Mouse (Mus musculus) kidney, embryonic 15.5 days (tissue): Measurements from ENCODE around the gene Tiprl. TPM values are rescaled to one million over a fixed set of nuclear protein-coding genes. Genes with fewer than 3 reads are reported as not detected.
A peak's percentile ranks its signal among the peaks of the same experiment; 100 is the strongest.

Experiments
- ATAC-seq: fragments of 200-750 bp; cut with Nextera tagmentation; replicated peaks from 2 replicates; pipeline ENCODE4 v1.8.0; 2017; ENCODE audit warnings: moderate TSS enrichment; ENCODE audit not compliant: low FRiP score
- H3K27ac ChIP-seq: fragments of 300-500 bp; sonication (generic); 2 replicates; pipeline ENCODE4 v1.5.1; 2015; ENCODE audit warnings: mild to moderate bottlenecking, inconsistent platforms
- H3K27me3 ChIP-seq: fragments of 300-500 bp; sonication (generic); 2 replicates; pipeline ENCODE4 v1.6.1; 2015; ENCODE audit warnings: inconsistent platforms
- H3K36me3 ChIP-seq: fragments of 300-500 bp; sonication (generic); 2 replicates; pipeline ENCODE4 v1.6.1; 2015; ENCODE audit warnings: inconsistent platforms
- H3K4me1 ChIP-seq: fragments of 300-500 bp; sonication (generic); 2 replicates; pipeline ENCODE4 v1.6.1; 2015; ENCODE audit warnings: inconsistent platforms
- H3K4me2 ChIP-seq: fragments of 300-500 bp; sonication (generic); 2 replicates; pipeline ENCODE4 v1.6.1; 2015; ENCODE audit warnings: moderate library complexity, mild to moderate bottlenecking, inconsistent platforms
- H3K4me3 ChIP-seq: fragments of 300-500 bp; sonication (generic); replicated peaks from 2 replicates; pipeline ENCODE4 v1.5.1; 2015; ENCODE audit warnings: mild to moderate bottlenecking, inconsistent platforms
- H3K9ac ChIP-seq: fragments of 300-500 bp; sonication (generic); 2 replicates; pipeline ENCODE4 v1.6.1; 2015; ENCODE audit warnings: mild to moderate bottlenecking, inconsistent platforms
- H3K9me3 ChIP-seq: fragments of 300-500 bp; sonication (generic); replicated peaks from 2 replicates; pipeline ENCODE4 v1.6.1; 2016; ENCODE audit warnings: inconsistent platforms
- WGBS: fragments of 180-500 bp; shearing (Covaris S2); methylation state at CpG from one replicate; pipeline ENCODE4 v1.1.7; 2015; ENCODE audit warnings: mixed read lengths; 5-methylcytosine and 5-hydroxymethylcytosine counted together
- polyA plus RNA-seq: library from polyadenylated mRNA; unstranded; fragments of >200 nt; fragmentation: Nextera tagmentation; extraction: Ambion mirVana; gene quantifications from 2 replicates; pipeline ENCODE4 v1.2.1, GENCODE M21; 2015

Tiprl gene
- polyA plus RNA-seq, result 99.3 and 104 TPM in 2 replicates

DNA sequence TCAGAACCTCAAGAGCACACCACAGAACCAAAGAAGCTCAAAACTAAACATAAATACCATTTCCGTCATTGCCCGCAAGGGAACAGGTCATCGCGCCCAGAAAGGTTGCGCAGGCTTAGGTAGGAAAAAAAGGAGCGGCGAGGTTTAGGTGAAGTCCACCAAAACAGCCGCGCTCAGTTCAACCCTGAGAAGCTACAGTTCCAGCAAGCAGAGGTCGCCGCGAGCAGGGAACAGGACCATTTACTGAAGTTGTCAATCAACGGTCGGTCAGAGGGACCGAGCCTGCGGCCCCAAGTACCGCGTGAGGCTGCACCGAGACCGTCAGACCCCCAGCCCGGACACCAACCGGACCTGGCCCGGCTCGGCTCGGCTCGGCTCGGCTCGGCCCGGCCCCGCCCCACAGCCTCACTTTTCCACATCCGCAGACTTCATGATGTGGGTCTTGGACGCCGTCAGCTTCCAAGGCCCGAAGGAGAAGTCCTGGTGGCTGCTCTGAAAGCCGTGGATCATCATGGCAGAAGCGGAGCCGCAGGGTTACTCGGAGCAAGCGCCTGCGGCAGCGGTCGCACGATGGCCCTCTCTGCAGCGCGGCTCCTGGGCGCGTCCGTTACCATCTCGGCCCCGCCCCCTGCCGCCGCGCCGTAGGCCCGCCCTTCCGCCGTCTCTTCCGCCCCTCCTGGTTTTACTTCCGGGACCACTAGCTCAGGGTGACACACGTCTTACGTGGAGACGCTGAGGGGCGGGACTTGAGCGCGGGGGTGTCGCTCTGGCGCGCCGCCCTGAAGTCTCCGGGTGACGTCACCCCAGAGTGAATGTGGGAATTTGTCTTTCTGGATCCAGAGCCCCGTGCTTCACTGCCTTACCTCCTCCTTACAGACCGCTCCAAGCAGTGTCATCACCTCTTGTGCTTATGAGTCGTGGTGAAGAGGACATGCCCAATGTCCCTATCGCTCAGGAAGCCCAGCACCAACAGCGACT is at the start of gene Tiprl:
Tiprl (minus strand) TSS at position 676 of the 978 bp plus-strand sequence.
- peak within 1 kb of the TSS; percentile 81 for H3K9ac ChIP-seq
- peak within 1 kb of the TSS; percentile 81 for H3K4me2 ChIP-seq
- H3K36me3 ChIP-seq, result no peaks in the 10 kb centered on the region
- no peaks in the 10 kb centered on the region for H3K27me3 ChIP-seq
- peak within 1 kb of the TSS; percentile 77 for H3K4me3 ChIP-seq
- no peaks in the 10 kb centered on the region for H3K9me3 ChIP-seq
- peak within 1 kb of the TSS; percentile 95 for H3K27ac ChIP-seq
- peak; percentile 100 for ATAC-seq
- under 1% methylated on average over 75 of the region's 76 CpGs for WGBS
- H3K4me1 ChIP-seq, result peaks cover 19% of the 10 kb centered on the region

DNA sequence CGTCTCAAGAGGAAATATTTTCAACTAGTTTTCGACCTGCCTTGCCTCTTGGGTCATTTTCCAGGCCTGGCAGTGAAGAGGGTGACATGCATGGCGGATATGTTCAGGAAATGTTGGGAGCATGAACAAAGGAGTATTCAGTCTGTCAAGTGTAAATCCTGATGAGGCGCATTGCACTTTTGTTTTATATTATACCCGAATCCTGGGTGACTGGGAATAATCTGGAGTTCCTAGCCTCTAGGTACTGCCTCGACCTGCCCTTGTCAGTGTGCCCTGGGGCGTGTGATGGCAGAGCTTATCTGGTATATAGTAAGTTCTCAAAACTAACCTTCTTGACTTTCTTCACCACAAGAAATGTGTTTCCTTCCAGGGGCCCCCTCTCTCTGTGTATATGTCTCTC is 47.3 kb upstream of the Tiprl start:
- Histone ChIP-seq H3K27ac (no peak overlapping the region), H3K9me3 (no peaks in the 10 kb centered on the region), H3K36me3 (no peaks in the 10 kb centered on the region), H3K9ac (no peak overlapping the region), H3K4me3 (no peak overlapping the region), H3K4me1 (peaks cover 36% of the 10 kb centered on the region), H3K4me2 (0 out of 2 replicates have a peak overlapping the region, but pooled peaks have one; percentile 80), H3K27me3 (no peaks in the 10 kb centered on the region)
- WGBS, result 67% methylated on average over 7 of the region's 7 CpGs
- ATAC-seq, result no peak

DNA sequence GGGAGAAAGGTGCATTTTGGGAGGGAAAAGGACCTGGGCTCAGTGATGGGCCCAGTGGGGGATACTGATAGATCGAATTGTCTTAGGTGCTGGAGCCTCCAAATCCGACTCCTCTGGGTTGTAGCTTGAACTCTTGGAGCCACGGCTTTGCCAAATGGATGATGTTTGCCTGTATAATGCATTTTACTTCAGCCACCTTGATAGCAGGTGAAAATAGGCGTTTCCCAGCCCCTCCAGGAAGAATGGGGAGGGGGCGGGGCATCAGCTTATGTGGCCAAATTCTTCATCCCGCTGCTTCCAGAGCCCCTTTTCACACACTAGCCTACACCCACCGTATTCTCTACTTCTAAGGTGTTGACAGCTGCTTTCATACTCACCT is 46.2 kb upstream of the Tiprl start:
- no peak overlapping the region for H3K27ac ChIP-seq
- peaks cover 36% of the 10 kb centered on the region for H3K4me1 ChIP-seq
- WGBS, result 18% methylated on average over 7 of the region's 7 CpGs
- H3K27me3 ChIP-seq, result no peaks in the 10 kb centered on the region
- H3K4me2 ChIP-seq, result peak overlapping the region; percentile 80
- H3K36me3 ChIP-seq, result no peaks in the 10 kb centered on the region
- ATAC-seq, result no peak
- H3K4me3 ChIP-seq, result peak overlapping the region; percentile 80
- H3K9ac ChIP-seq, result no peak overlapping the region; the same call in 1 of the 2 replicates
- H3K9me3 ChIP-seq, result no peaks in the 10 kb centered on the region

DNA sequence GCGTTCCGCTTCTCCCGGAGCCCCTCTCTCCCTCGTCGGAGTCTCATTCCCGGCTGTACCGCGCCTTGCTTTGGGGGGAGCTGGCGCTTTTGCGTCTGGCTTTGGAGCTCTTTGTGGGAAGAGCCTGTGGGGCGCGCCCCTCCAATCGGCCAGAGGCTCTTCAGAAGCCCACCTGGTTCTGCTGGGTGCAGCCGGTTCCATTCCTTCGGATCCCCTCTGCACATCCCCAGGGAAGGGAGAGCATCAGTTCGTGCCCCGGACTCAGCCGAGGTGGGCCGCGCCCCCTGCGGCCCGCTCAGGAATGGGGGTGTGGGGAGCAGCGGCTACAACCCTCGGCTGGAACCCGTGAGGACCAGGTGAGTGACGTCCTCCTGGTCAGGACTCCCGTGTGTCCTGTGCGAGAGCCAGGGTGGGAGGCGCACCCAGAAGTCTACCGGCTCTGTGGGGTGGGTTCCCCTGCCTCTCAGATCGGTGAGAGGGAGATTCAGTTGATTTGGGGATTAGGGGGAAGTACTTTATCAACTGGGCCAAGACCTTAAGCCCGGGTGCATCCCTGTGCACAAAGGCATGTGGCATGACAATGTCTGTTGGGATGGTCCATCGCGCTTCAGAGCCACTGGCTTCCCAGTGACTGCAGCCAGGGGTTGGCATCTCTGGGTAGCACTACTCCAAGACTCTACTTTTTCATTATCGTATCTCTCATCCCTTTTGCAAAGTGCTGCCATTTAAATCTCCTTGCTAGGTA is 45.6 kb upstream of the Tiprl start:
- peak; percentile 63 for ATAC-seq
- peak overlapping the region; percentile 91 for H3K27ac ChIP-seq
- peak overlapping the region; percentile 80 for H3K4me3 ChIP-seq
- no peaks in the 10 kb centered on the region for H3K9me3 ChIP-seq
- H3K36me3 ChIP-seq, result no peaks in the 10 kb centered on the region
- H3K4me1 ChIP-seq, result peaks cover 36% of the 10 kb centered on the region
- H3K9ac ChIP-seq, result peak overlapping the region; percentile 73
- H3K27me3 ChIP-seq, result no peaks in the 10 kb centered on the region
- 1% methylated on average over 33 of the region's 35 CpGs for WGBS
- H3K4me2 ChIP-seq, result peak overlapping the region; percentile 80

DNA sequence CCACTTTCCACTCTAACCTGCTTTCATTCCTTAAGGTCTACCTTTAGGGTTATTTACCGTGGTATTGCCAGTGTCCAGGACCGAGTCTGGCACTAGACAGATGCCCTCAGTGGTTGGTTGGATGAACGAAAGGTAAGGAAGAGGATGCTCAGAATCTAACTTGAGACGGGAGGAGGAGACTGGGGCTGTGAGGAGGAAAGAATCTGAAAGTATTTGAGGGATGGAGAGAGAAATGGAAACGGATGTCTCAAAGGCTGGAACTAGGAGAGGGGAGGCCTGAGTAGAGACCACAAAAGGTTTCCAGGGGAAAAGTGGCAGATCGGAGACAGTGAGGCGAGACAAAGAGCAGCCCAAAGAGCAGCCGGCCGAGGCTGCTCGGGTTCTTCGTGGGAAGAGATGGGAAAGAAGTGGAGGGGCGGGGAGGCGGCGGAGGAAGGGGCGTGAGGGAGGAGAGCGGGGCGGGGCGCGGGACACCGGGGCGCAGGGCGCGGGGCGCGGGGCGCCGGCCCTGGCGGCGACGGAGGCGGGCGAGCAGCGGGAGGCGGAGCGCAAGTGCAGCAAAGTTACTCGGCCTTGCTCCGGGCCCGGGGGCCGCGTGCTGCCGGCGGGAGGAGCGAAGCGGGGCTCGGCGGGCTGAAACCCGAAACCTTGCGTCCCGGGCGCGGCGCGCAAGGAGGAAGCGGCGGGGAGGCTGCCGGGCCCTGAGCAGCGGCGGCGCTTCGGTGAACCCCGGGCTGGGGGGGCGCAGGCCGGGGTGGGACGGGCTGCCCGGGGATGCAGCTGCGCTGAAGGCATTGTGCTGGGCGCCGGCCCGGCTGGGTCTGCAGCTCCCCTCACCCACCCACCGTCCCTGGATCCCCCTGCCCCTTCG is 44.8 kb upstream of the Tiprl start:
- Histone ChIP-seq H3K4me3 (peak overlapping the region; percentile 80), H3K27ac (peak overlapping the region; percentile 91), H3K9ac (peak overlapping the region; percentile 73), H3K4me2 (peak overlapping the region; percentile 80), H3K36me3 (no peaks in the 10 kb centered on the region), H3K27me3 (no peaks in the 10 kb centered on the region), H3K4me1 (peaks cover 36% of the 10 kb centered on the region), H3K9me3 (no peaks in the 10 kb centered on the region)
- peak; percentile 89 for ATAC-seq
- WGBS, result 1% methylated on average over 61 of the region's 71 CpGs

DNA sequence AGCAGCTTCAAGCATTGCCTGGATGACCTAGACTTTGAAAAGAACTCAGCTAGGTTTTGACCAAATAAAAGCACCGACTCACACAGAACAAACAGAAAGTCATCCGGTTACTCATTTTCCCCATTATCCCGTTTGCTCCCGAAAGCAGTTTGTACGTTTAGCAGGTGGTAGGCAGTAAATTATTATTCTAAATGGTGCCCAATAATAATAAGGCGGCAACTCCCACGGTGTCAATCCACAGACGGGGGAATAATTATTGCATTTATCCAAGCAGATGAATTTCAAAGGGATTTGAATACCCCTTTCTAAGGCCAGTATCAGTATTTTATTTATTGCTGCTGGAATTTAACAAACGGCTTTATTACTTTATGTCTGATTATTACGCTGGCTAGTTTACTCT is 43.9 kb upstream of the Tiprl start:
- Histone ChIP-seq H3K4me2 (peak overlapping the region; percentile 80), H3K27me3 (no peaks in the 10 kb centered on the region), H3K36me3 (no peaks in the 10 kb centered on the region), H3K27ac (peak overlapping the region; percentile 91; the same call in 1 of the 2 replicates), H3K4me3 (peak overlapping the region; percentile 80), H3K4me1 (peaks cover 36% of the 10 kb centered on the region), H3K9me3 (no peaks in the 10 kb centered on the region), H3K9ac (peak overlapping the region; percentile 73; the same call in 1 of the 2 replicates)
- WGBS, result 20% methylated on average over 10 of the region's 10 CpGs
- no peak for ATAC-seq

DNA sequence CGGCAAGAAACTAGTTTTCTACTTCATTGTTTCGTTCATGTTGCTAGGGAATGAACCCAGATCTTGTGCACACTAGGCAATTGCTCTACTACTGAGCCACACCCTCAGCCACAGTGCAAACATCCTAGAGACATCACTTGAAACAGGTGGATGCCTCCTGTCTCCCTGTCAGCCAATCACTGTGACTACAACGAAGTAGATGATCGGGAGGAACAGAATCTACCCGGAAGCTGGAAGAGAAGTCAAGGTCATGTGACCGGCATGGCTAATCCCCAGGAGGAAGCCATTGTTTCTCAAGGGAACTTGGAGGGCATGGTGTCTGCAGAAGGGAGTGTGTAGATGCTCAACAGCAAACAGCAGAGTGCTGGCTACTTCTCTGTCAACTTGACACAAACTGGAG is 38.1 kb upstream of the Tiprl start:
- H3K4me1 ChIP-seq, result no peaks in the 10 kb centered on the region
- H3K27me3 ChIP-seq, result no peaks in the 10 kb centered on the region
- no peak overlapping the region for H3K27ac ChIP-seq
- H3K4me2 ChIP-seq, result no peak overlapping the region
- H3K9ac ChIP-seq, result no peak overlapping the region
- no peaks in the 10 kb centered on the region for H3K36me3 ChIP-seq
- H3K4me3 ChIP-seq, result no peak overlapping the region
- no peaks in the 10 kb centered on the region for H3K9me3 ChIP-seq
- ATAC-seq, result no peak
- 92% methylated on average over 6 of the region's 6 CpGs for WGBS

DNA sequence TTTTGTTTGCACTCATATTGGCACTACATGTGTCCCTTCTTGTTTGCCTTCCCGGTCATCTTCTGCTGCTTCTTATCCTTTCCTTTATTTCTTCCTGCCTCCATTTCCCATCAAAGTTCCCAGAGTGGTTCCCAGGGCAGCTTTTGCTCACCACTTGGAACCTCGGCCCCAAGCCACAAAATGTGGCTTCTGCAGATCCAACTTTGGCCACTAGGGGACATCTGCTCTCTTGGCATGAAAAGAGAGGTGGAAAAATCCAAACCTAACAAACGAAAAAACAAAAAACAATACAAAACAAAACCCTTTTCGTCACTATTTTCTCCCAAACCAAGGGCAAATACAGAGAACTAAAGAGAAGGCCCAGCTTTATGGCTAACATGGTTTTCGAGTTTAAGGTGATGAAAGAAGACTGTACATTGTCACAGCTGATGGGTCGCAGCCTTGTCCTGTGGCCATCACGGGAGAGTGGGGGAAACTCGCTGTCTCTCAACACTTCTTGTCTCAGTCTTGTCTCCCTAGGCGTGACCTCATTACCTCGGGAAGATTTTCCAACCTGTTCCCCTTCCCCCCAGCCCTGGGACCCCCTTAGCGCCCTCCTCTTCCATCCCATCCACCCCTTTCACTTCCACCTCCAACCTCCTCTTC is 15.4 kb upstream of the Tiprl start:
- Histone ChIP-seq H3K4me3 (no peak overlapping the region), H3K36me3 (no peaks in the 10 kb centered on the region), H3K9me3 (no peaks in the 10 kb centered on the region), H3K4me1 (no peaks in the 10 kb centered on the region), H3K9ac (no peak overlapping the region), H3K27me3 (no peaks in the 10 kb centered on the region), H3K4me2 (peak overlapping the region; percentile 13; the same call in 1 of the 2 replicates), H3K27ac (no peak overlapping the region)
- ATAC-seq, result no peak
- 47% methylated on average over 11 of the region's 11 CpGs for WGBS

DNA sequence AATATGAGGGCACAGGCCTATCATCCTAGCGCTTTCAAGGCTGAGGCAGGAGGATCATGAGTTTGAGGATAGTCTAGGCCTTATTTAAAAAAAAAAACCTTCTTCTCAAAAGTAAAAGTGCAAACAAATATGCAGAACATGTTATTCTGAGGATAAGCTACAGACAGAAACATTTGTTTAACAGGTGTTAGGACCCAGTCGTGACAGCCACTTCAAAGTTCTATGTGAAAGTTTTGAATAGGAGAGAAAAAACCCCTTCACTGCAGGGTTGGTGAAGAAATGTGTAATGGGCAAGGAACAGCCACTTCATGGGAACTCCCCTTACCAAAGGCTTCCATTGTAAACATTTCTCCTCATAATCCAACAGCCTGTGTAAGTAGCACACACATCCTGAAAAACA is 13.8 kb upstream of the Tiprl start:
- Histone ChIP-seq H3K9me3 (no peaks in the 10 kb centered on the region), H3K4me1 (peaks cover 3% of the 10 kb centered on the region; the same call in 1 of the 2 replicates), H3K4me3 (no peak overlapping the region), H3K27me3 (no peaks in the 10 kb centered on the region), H3K36me3 (no peaks in the 10 kb centered on the region), H3K4me2 (no peak overlapping the region), H3K9ac (no peak overlapping the region), H3K27ac (no peak overlapping the region)
- ATAC-seq, result no peak
- 95% methylated on average over 2 of the region's 2 CpGs for WGBS

DNA sequence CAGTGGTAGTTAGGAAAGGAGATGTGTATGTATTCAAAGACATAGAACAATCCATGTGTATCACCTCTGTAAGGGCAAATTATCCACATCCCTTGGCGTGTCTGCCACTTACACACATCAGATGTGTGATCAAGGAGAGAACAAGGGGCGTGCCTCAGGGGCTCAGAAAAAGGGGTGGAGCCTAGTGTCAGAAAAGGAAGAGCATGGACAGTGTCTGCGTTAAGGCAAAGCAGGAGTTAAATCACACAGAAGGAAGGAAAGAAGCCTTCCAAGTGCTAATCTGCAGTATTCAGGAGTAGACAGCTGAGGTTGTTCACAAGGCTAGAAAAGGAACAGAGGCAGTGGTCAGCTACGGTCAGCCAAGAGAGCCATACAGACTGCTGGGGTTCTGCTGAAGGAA is 12.0 kb upstream of the Tiprl start:
- Histone ChIP-seq H3K9ac (no peak overlapping the region), H3K4me1 (peaks cover 3% of the 10 kb centered on the region; the same call in 1 of the 2 replicates), H3K9me3 (no peaks in the 10 kb centered on the region), H3K4me3 (no peak overlapping the region), H3K36me3 (no peaks in the 10 kb centered on the region), H3K27ac (no peak overlapping the region), H3K27me3 (no peaks in the 10 kb centered on the region), H3K4me2 (no peak overlapping the region)
- ATAC-seq, result no peak
- WGBS, result 56% methylated on average over 4 of the region's 4 CpGs

DNA sequence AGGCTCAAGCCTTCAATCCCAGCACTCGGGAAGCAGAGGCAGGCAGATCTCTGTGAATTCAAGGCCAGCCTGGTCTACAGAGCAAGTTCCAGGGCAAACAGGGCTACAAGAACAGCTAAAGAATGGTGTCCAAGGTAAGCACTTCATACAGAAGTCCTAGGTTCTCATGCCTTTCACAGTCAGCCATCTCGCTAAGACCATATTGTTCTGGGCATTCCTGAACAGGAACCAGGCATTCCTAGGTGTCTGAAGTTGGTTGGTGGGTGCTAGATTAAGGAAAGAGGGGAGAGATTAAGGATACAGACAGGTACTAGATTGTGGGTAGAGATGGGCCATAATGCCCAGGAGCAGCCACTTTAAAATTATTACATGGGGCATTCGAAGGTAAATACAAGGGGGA is 11.0 kb upstream of the Tiprl start:
- no peaks in the 10 kb centered on the region for H3K27me3 ChIP-seq
- peaks cover 7% of the 10 kb centered on the region; the same call in 1 of the 2 replicates for H3K4me1 ChIP-seq
- H3K4me2 ChIP-seq, result no peak overlapping the region
- ATAC-seq, result no peak
- 93% methylated on average over 3 of the region's 3 CpGs for WGBS
- H3K9ac ChIP-seq, result no peak overlapping the region
- no peak overlapping the region for H3K4me3 ChIP-seq
- H3K36me3 ChIP-seq, result no peaks in the 10 kb centered on the region
- H3K27ac ChIP-seq, result no peak overlapping the region
- no peaks in the 10 kb centered on the region for H3K9me3 ChIP-seq
